In the genomic region with DNA sequence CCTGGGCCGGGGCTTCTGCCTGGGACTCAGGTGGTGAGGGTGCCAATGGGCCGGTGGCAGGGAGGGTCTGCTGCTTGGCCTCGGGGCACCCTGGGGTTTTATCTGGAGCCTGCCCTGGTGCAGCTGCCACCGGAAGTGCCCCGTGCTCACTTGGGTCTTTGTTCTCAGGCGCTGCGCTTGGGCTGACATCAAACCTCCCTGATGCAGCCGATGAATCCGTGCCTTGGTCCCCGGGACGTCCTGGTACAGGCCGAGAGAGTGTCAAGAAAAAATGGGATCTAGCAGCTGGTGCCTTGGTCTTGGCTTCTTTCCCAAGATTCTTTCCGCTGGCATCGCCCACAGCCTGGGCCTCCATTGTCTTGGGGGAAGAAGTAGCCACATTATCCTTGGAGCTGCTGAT, we compare ENCODE assay signal across 10 mouse cellular contexts. TPM values are rescaled to one million over a fixed set of nuclear protein-coding genes. Genes with fewer than 3 reads are reported as not detected.
DNase-seq lines count a peak whose midpoint lies in the region; ATAC-seq and TF ChIP-seq lines count a peak whose summit lies in the region.
"Had no signal": no experiment of that assay in that cellular context is flagged by ENCODE, and none has a peak within 500 bp of the region (broad histone marks: within the 10 kb centered on the region; RNA-seq: fewer than 3 reads in every experiment).

No protein-coding gene starts in this region.

- H3K36me3 ChIP-seq in midbrain, embryonic 15.5 days (replicated peaks): no peaks in the 10 kb centered on the region
- H3K36me3 ChIP-seq in stomach, postnatal 0 days (ENCODE audit: control insufficient read depth, insufficient read depth, low read length): no peaks in the 10 kb centered on the region
- no peaks in the 10 kb centered on the region for H3K36me3 ChIP-seq in thymus, adult 2 months (ENCODE audit: control insufficient read depth, insufficient read depth, low read length)

- WGBS in midbrain, embryonic 15.5 days: 44% methylated on average over 14 of the region's 14 CpGs
- WGBS in stomach, postnatal 0 days: 75% methylated on average over 14 of the region's 14 CpGs
- 91% methylated on average over 14 of the region's 14 CpGs for WGBS in thymus, adult 2 months

- H3K9ac ChIP-seq in midbrain, embryonic 15.5 days: no peak overlapping the region
- no peak overlapping the region for H3K9ac ChIP-seq in stomach, postnatal 0 days (ENCODE audit: low read length)
- H3K9ac ChIP-seq: lung, embryonic 14.5 days had no signal

- no peak for TF ChIP-seq CTCF in layer of hippocampus, adult 2 months (conservative IDR thresholded peaks at IDR 0.05)
- TF ChIP-seq CTCF in stomach, postnatal 0 days (IDR thresholded peaks at IDR 0.05; ENCODE audit: low read depth): no peak
- TF ChIP-seq CTCF in thymus, adult 2 months (IDR thresholded peaks at IDR 0.05; ENCODE audit: borderline replicate concordance, control insufficient read depth, extremely low read depth, insufficient read depth, low read length, poor library complexity): no peak

- ATAC-seq in cerebellum, adult (ENCODE audit: insufficient number of reproducible peaks, low FRiP score, low TSS enrichment): no peak
- ATAC-seq in midbrain, embryonic 15.5 days (replicated peaks): no peak
- no peak for ATAC-seq in stomach, postnatal 0 days (ENCODE audit: low FRiP score, low TSS enrichment)

- H3K9me3 ChIP-seq in midbrain, embryonic 15.5 days: no peaks in the 10 kb centered on the region
- no peaks in the 10 kb centered on the region for H3K9me3 ChIP-seq in stomach, postnatal 0 days (ENCODE audit: control insufficient read depth, low read length)

- peaks cover 12% of the 10 kb centered on the region; the same call in 1 of the 2 replicates for H3K27me3 ChIP-seq in midbrain, embryonic 15.5 days (replicated peaks)
- no peaks in the 10 kb centered on the region for H3K27me3 ChIP-seq in stomach, postnatal 0 days (ENCODE audit: control insufficient read depth, insufficient read depth, low read length)
- no peaks in the 10 kb centered on the region; the same call in 1 of the 2 replicates for H3K27me3 ChIP-seq in thymus, adult 2 months (ENCODE audit: control insufficient read depth, insufficient read depth, low read length)

- TF ChIP-seq POLR2A in thymus, adult 2 months (IDR thresholded peaks at IDR 0.05; ENCODE audit: control insufficient read depth, extremely low read depth, insufficient read depth, low read length, poor library complexity): no peak

- peak; percentile 20 for DNase-seq in cerebellum, adult 11-12 months
- peak; percentile 15 for DNase-seq in cerebellum, adult 9-10 months
- peak; percentile 24 to 38 for DNase-seq in layer of hippocampus, adult 2 months (ENCODE audit: low spot score in 2 of 2)
- DNase-seq in gastrocnemius, adult 8-10 months (ENCODE audit: low spot score in 2 of 2): no peak
- no peak for DNase-seq in stomach, postnatal 0 days (ENCODE audit: low spot score)
- no peak for DNase-seq in thymus, adult 2 months
- DNase-seq: heart, postnatal 14 days; lung, embryonic 14.5 days had no signal

- H3K27ac ChIP-seq in layer of hippocampus, adult 2 months: peak overlapping the region; percentile 84
- peak overlapping the region; percentile 60; the same call in 1 of the 2 replicates for H3K27ac ChIP-seq in midbrain, embryonic 15.5 days
- no peak overlapping the region for H3K27ac ChIP-seq in stomach, postnatal 0 days (replicated peaks)
- no peak overlapping the region for H3K27ac ChIP-seq in thymus, adult 2 months (ENCODE audit: control insufficient read depth, insufficient read depth, low read length)

- peaks cover 35% of the 10 kb centered on the region for H3K4me1 ChIP-seq in midbrain, embryonic 15.5 days
- no peaks in the 10 kb centered on the region for H3K4me1 ChIP-seq in stomach, postnatal 0 days (replicated peaks; ENCODE audit: control insufficient read depth, insufficient read depth)
- H3K4me1 ChIP-seq in thymus, adult 2 months (replicated peaks; ENCODE audit: control insufficient read depth, insufficient read depth, low read length): no peaks in the 10 kb centered on the region

- H3K4me2 ChIP-seq in midbrain, embryonic 15.5 days: peak overlapping the region; percentile 18; the same call in 1 of the 2 replicates
- no peak overlapping the region for H3K4me2 ChIP-seq in stomach, postnatal 0 days (replicated peaks; ENCODE audit: low read depth)
- H3K4me2 ChIP-seq: lung, embryonic 14.5 days had no signal

- H3K4me3 ChIP-seq in layer of hippocampus, adult 2 months: peak overlapping the region; percentile 38; the same call in 1 of the 2 replicates
- no peak overlapping the region for H3K4me3 ChIP-seq in midbrain, embryonic 15.5 days
- H3K4me3 ChIP-seq in stomach, postnatal 0 days (ENCODE audit: low read depth, low read length): no peak overlapping the region
- H3K4me3 ChIP-seq in thymus, adult 2 months (ENCODE audit: control insufficient read depth, insufficient read depth, low read length): no peak overlapping the region

- TF ChIP-seq EP300 in stomach, postnatal 0 days (optimal IDR thresholded peaks at IDR 0.05): no peak

RNA-seq across cellular contexts. Expression of gene Bcas1, which starts 21.2 kb away (rescaled TPM):
- 10 to 100 TPM; 59.4 to 69.6 TPM for total RNA-seq in layer of hippocampus, adult 2 months (2021)
- 9.4 and 9.6 TPM in 2 replicates for polyA plus RNA-seq in midbrain, embryonic 15.5 days (2015; fragmentation: Nextera tagmentation; extraction: Ambion mirVana)
- 1 to 10 TPM in 2 of 4 experiments, under 1 TPM in 2; 0.41 to 1.5 (median 0.92) TPM for total RNA-seq in gastrocnemius, adult 8-10 months (2022)
- 33.0 and 34.7 TPM in 2 replicates for polyA plus RNA-seq in stomach, postnatal 0 days (2015; fragmentation: Nextera tagmentation; extraction: Ambion mirVana)
- polyA plus RNA-seq in thymus, adult 2 months (2012; rRNA removed): 0.32 and 0.43 TPM in 2 replicates

Comparison
In these comparisons a context has a peak if more than half of its experiments do, and no peak if none do; other contexts are left out.
1. DNase-seq: peak in cerebellum, adult 11-12 months (single experiment), cerebellum, adult 9-10 months (single experiment) and layer of hippocampus, adult 2 months (2 of 2); none in gastrocnemius, adult 8-10 months (0 of 2), stomach, postnatal 0 days (single experiment) and thymus, adult 2 months (single experiment).
2. H3K27ac ChIP-seq: peak in layer of hippocampus, adult 2 months (single experiment) and midbrain, embryonic 15.5 days (single experiment); none in stomach, postnatal 0 days (single experiment) and thymus, adult 2 months (single experiment).